Mouse (Mus musculus) neural tube, embryonic 15.5 days (tissue): ENCODE data around the gene H2-Eb1. TPM values are rescaled to one million over a fixed set of nuclear protein-coding genes. Genes with fewer than 3 reads are reported as not detected.

Experiments
- ATAC-seq: fragments of 200-750 bp; cut with Nextera tagmentation; 2 replicates; pipeline ENCODE4 v1.8.0; 2017; ENCODE audit warnings: mild to moderate bottlenecking, moderate TSS enrichment, moderate library complexity; ENCODE audit not compliant: low FRiP score
- H3K27ac ChIP-seq: fragments of 300-500 bp; sonication (generic); replicated peaks from 2 replicates; pipeline ENCODE4 v1.5.1; 2015; ENCODE audit warnings: mild to moderate bottlenecking, inconsistent platforms
- H3K27me3 ChIP-seq: fragments of 300-500 bp; sonication (generic); replicated peaks from 2 replicates; pipeline ENCODE4 v1.6.1; 2015; ENCODE audit warnings: inconsistent platforms
- H3K36me3 ChIP-seq: fragments of 300-500 bp; sonication (generic); 2 replicates; pipeline ENCODE4 v1.6.1; 2015; ENCODE audit warnings: inconsistent platforms
- H3K4me1 ChIP-seq: fragments of 300-500 bp; sonication (generic); 2 replicates; pipeline ENCODE4 v1.6.1; 2015; ENCODE audit warnings: inconsistent platforms
- H3K4me2 ChIP-seq: fragments of 300-500 bp; sonication (generic); 2 replicates; pipeline ENCODE4 v1.6.1; 2015; ENCODE audit warnings: inconsistent platforms, mild to moderate bottlenecking, moderate library complexity
- H3K4me3 ChIP-seq: fragments of 300-500 bp; sonication (generic); replicated peaks from 2 replicates; pipeline ENCODE4 v1.5.1; 2015; ENCODE audit warnings: mild to moderate bottlenecking, inconsistent platforms
- H3K9ac ChIP-seq: fragments of 300-500 bp; sonication (generic); replicated peaks from 2 replicates; pipeline ENCODE4 v1.6.1; 2015; ENCODE audit warnings: mild to moderate bottlenecking, inconsistent platforms
- H3K9me3 ChIP-seq: fragments of 300-500 bp; sonication (generic); replicated peaks from 2 replicates; pipeline ENCODE4 v1.6.1; 2016; ENCODE audit warnings: inconsistent platforms
- WGBS: fragments of 180-500 bp; shearing (Covaris S2); methylation state at CpG from one replicate; pipeline ENCODE4 v1.1.7; 2015; ENCODE audit warnings: mixed read lengths; 5-methylcytosine and 5-hydroxymethylcytosine counted together
- polyA plus RNA-seq: library from polyadenylated mRNA; unstranded; fragments of >200 nt; fragmentation: Nextera tagmentation; extraction: Ambion mirVana; gene quantifications from 2 replicates; pipeline ENCODE4 v1.2.1, GENCODE M21; 2015

Gene H2-Eb1
- polyA plus RNA-seq: 4.0 and 55.6 TPM in 2 replicates

- Histone ChIP-seq H3K9me3 (no peaks in the 10 kb centered on the region), H3K4me3 (no peak within 1 kb of the TSS), H3K27ac (no peak within 1 kb of the TSS), H3K36me3 (no peaks in the 10 kb centered on the region), H3K4me1 (peaks cover 5% of the 10 kb centered on the region), H3K4me2 (no peak within 1 kb of the TSS), H3K27me3 (no peaks in the 10 kb centered on the region), H3K9ac (no peak within 1 kb of the TSS)
- peak; percentile 83 for ATAC-seq
Measured at GRCm38 (mm10) chr17:34305380-34306030, at the start of gene H2-Eb1. Gene H2-Eb1, plus strand, starts transcription at chr17:34305867.

- Histone ChIP-seq H3K4me1 (peaks cover 3% of the 10 kb centered on the region; the same call in 1 of the 2 replicates), H3K9ac (no peak overlapping the region), H3K4me2 (no peak overlapping the region), H3K4me3 (no peak overlapping the region), H3K27ac (no peak overlapping the region), H3K9me3 (no peaks in the 10 kb centered on the region), H3K27me3 (peaks cover 6% of the 10 kb centered on the region; the same call in 1 of the 2 replicates), H3K36me3 (no peaks in the 10 kb centered on the region)
- no peak for ATAC-seq
- WGBS: 90% methylated on average over 5 of the region's 5 CpGs
Measured at GRCm38 (mm10) chr17:34256501-34256900, 49.2 kb upstream of the H2-Eb1 start.

- H3K27ac ChIP-seq: no peak within 1 kb of the TSS
- 75% methylated on average over 11 of the region's 11 CpGs for WGBS
- no peak for ATAC-seq
- H3K9me3 ChIP-seq: no peaks in the 10 kb centered on the region
- peaks cover 6% of the 10 kb centered on the region; the same call in 1 of the 2 replicates for H3K27me3 ChIP-seq
- no peak within 1 kb of the TSS for H3K4me2 ChIP-seq
- peaks cover 3% of the 10 kb centered on the region; the same call in 1 of the 2 replicates for H3K4me1 ChIP-seq
- no peak within 1 kb of the TSS for H3K9ac ChIP-seq
- no peak within 1 kb of the TSS for H3K4me3 ChIP-seq
- H3K36me3 ChIP-seq: no peaks in the 10 kb centered on the region
Measured at GRCm38 (mm10) chr17:34257594-34258375, 47.9 kb upstream of the H2-Eb1 start, which contains the start of gene H2-Ab1. Gene H2-Ab1, plus strand, starts transcription at chr17:34257689.

GRCm38 (mm10) chr17:34260551-34260950 is 45.1 kb upstream of the H2-Eb1 start:
- no peak for ATAC-seq
- no peak overlapping the region for H3K9ac ChIP-seq
- H3K27me3 ChIP-seq: peaks cover 28% of the 10 kb centered on the region

GRCm38 (mm10) chr17:34261502-34261901 is 44.2 kb upstream of the H2-Eb1 start:
- H3K9ac ChIP-seq: no peak overlapping the region
- H3K4me1 ChIP-seq: peaks cover 27% of the 10 kb centered on the region
- peaks cover 29% of the 10 kb centered on the region for H3K27me3 ChIP-seq
- no peak overlapping the region for H3K4me2 ChIP-seq
- H3K9me3 ChIP-seq: no peaks in the 10 kb centered on the region
- no peak overlapping the region for H3K4me3 ChIP-seq
- peak; percentile 73 for ATAC-seq
- no peaks in the 10 kb centered on the region for H3K36me3 ChIP-seq
- 29% methylated on average over 4 of the region's 4 CpGs for WGBS
- H3K27ac ChIP-seq: no peak overlapping the region

More at GRCm38 (mm10) chr17:34260551-34260950, 45.1 kb upstream of the H2-Eb1 start:
- no peaks in the 10 kb centered on the region for H3K9me3 ChIP-seq
- no peak overlapping the region for H3K4me3 ChIP-seq
- H3K4me2 ChIP-seq: no peak overlapping the region
- no peaks in the 10 kb centered on the region for H3K36me3 ChIP-seq
- 69% methylated on average over 5 of the region's 5 CpGs for WGBS
- no peak overlapping the region for H3K27ac ChIP-seq
- peaks cover 27% of the 10 kb centered on the region for H3K4me1 ChIP-seq

- H3K9ac ChIP-seq: no peak overlapping the region; the same call in 1 of the 2 replicates
- H3K4me3 ChIP-seq: peak overlapping the region; percentile 40
- peak; percentile 81 for ATAC-seq
- no peaks in the 10 kb centered on the region for H3K9me3 ChIP-seq
- no peak overlapping the region for H3K27ac ChIP-seq
- 1% methylated on average over 8 of the region's 8 CpGs for WGBS
- no peaks in the 10 kb centered on the region for H3K36me3 ChIP-seq
- peaks cover 27% of the 10 kb centered on the region for H3K4me1 ChIP-seq
- H3K4me2 ChIP-seq: peak overlapping the region; percentile 93
- H3K27me3 ChIP-seq: peaks cover 29% of the 10 kb centered on the region
Measured at GRCm38 (mm10) chr17:34263068-34263467, 42.6 kb upstream of the H2-Eb1 start.

- 4% methylated on average over 14 of the region's 14 CpGs for WGBS
- no peak overlapping the region for H3K9ac ChIP-seq
- no peak for ATAC-seq
- H3K27me3 ChIP-seq: peaks cover 25% of the 10 kb centered on the region
- peak overlapping the region; percentile 44 for H3K4me3 ChIP-seq
- H3K4me2 ChIP-seq: peak overlapping the region; percentile 93
- no peak overlapping the region for H3K27ac ChIP-seq
- no peaks in the 10 kb centered on the region for H3K9me3 ChIP-seq
- peaks cover 27% of the 10 kb centered on the region for H3K4me1 ChIP-seq
- H3K36me3 ChIP-seq: no peaks in the 10 kb centered on the region
Measured at GRCm38 (mm10) chr17:34263811-34264371, 41.8 kb upstream of the H2-Eb1 start.

GRCm38 (mm10) chr17:34264452-34265351 is 41.0 kb upstream of the H2-Eb1 start:
- H3K27me3 ChIP-seq: peaks cover 23% of the 10 kb centered on the region
- H3K4me1 ChIP-seq: peaks cover 27% of the 10 kb centered on the region
- H3K9me3 ChIP-seq: no peaks in the 10 kb centered on the region
- no peak overlapping the region for H3K27ac ChIP-seq
- no peaks in the 10 kb centered on the region for H3K36me3 ChIP-seq
- under 1% methylated on average over 92 of the region's 93 CpGs for WGBS
- peak overlapping the region; percentile 40 for H3K9ac ChIP-seq
- H3K4me2 ChIP-seq: peak overlapping the region; percentile 93
- H3K4me3 ChIP-seq: peak overlapping the region; percentile 44
- ATAC-seq: 0 out of 2 replicates have a peak, but pooled peaks have one; percentile 29

GRCm38 (mm10) chr17:34268262-34268661 is 37.4 kb upstream of the H2-Eb1 start:
- WGBS: 87% methylated on average over 2 of the region's 2 CpGs

GRCm38 (mm10) chr17:34268748-34269147 is 36.9 kb upstream of the H2-Eb1 start:
- no peak overlapping the region for H3K9ac ChIP-seq
- H3K27me3 ChIP-seq: peaks cover 16% of the 10 kb centered on the region
- WGBS: 95% methylated on average over 2 of the region's 2 CpGs
- ATAC-seq: no peak
- H3K4me3 ChIP-seq: no peak overlapping the region
- H3K36me3 ChIP-seq: no peaks in the 10 kb centered on the region
- peaks cover 17% of the 10 kb centered on the region for H3K4me1 ChIP-seq
- H3K4me2 ChIP-seq: no peak overlapping the region
- no peak overlapping the region for H3K27ac ChIP-seq
- no peaks in the 10 kb centered on the region for H3K9me3 ChIP-seq

More at GRCm38 (mm10) chr17:34268262-34268661, 37.4 kb upstream of the H2-Eb1 start:
- Histone ChIP-seq H3K9ac (no peak overlapping the region), H3K27me3 (peaks cover 20% of the 10 kb centered on the region), H3K36me3 (no peaks in the 10 kb centered on the region), H3K4me2 (no peak overlapping the region), H3K9me3 (no peaks in the 10 kb centered on the region), H3K4me1 (peaks cover 21% of the 10 kb centered on the region), H3K4me3 (no peak overlapping the region), H3K27ac (no peak overlapping the region)
- no peak for ATAC-seq

- Histone ChIP-seq H3K4me1 (peaks cover 6% of the 10 kb centered on the region), H3K27me3 (peaks cover 8% of the 10 kb centered on the region), H3K9ac (no peak overlapping the region), H3K4me2 (no peak overlapping the region), H3K9me3 (no peaks in the 10 kb centered on the region), H3K36me3 (no peaks in the 10 kb centered on the region), H3K27ac (no peak overlapping the region), H3K4me3 (no peak overlapping the region)
- no peak for ATAC-seq
- 76% methylated on average over 4 of the region's 4 CpGs for WGBS
Measured at GRCm38 (mm10) chr17:34269817-34270216, 35.9 kb upstream of the H2-Eb1 start.
